Mouse (Mus musculus) kidney, adult 2 months (tissue): ENCODE results near the gene Acp1.

Experiments used
- CTCF ChIP-seq: fragments of 200-500 bp; conservative IDR thresholded peaks from 2 replicates; pipeline ENCODE4 v1.5.1; 2011; ENCODE audit warnings: low read depth, mild to moderate bottlenecking, control low read depth, low read length, moderate library complexity, mixed read lengths; ENCODE audit not compliant: insufficient read depth, insufficient read length
- POLR2A ChIP-seq: fragments of 200-500 bp; IDR thresholded peaks from one replicate; pipeline ENCODE4 v1.6.1; 2011; ENCODE audit warnings: low read depth, low read length, control low read depth

- TF ChIP-seq CTCF (no peak), POLR2A (no peak)
These were observed 11.0 kb upstream of the Acp1 start for GRCm38 (mm10) chr12:30922401-30922800.
